Comparison of ENCODE assay signal across 8 mouse cellular contexts in the genomic region with DNA sequence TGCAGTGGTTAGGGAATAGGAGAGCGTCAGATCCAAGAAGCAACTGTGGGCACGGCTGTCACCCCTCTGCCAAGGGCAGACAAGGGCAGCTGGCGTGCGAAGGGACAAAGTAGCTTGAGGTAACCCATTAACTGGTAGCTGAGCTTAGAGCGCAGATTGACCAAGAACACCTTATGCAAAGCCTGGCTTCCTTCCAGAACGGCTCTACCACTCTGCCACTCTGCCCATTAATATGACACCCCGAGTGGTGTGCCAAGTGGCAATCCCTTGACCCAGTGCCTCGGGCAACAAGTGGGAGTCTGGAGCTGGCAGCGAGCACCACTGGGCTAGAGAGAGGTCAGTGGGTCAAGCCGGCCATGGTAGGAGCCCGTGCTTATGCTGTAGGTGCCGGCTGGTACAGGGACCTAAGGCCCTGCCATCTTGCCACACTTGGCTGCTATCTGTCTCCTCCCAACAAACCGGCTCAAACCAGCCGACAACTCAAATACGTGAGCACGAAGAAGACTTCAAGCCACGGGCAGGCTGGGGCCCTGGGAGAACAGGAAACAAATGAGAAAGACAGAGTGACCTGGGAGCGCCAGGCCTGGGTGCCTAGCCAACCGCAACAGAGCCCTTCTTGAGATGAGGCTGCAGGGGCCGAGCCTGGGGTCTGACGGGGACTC.
DNase-seq lines count a peak whose midpoint lies in the region; ATAC-seq lines count a peak whose summit lies in the region.

No protein-coding gene starts in this region.

- no peak overlapping the region for H3K4me2 ChIP-seq in forebrain, embryonic 16.5 days (ENCODE audit: low read length)
- H3K4me2 ChIP-seq in forebrain, embryonic 14.5 days (ENCODE audit: low read length) = no peak overlapping the region
- H3K4me2 ChIP-seq in lung, embryonic 16.5 days (ENCODE audit: low read depth, low read length) = peak overlapping the region; percentile 17; the same call in 1 of the 2 replicates

- WGBS in forebrain, embryonic 10.5 days = 67% methylated on average over 21 of the region's 21 CpGs
- 52% methylated on average over 21 of the region's 21 CpGs for WGBS in forebrain, embryonic 16.5 days
- 59% methylated on average over 21 of the region's 21 CpGs for WGBS in forebrain, embryonic 14.5 days
- 34% methylated on average over 21 of the region's 21 CpGs for WGBS in lung, embryonic 16.5 days

- H3K4me3 ChIP-seq in forebrain, embryonic 10.5 days = peak overlapping the region; percentile 23
- H3K4me3 ChIP-seq in forebrain, embryonic 16.5 days (replicated peaks; ENCODE audit: low read length) = no peak overlapping the region
- H3K4me3 ChIP-seq in forebrain, embryonic 14.5 days (ENCODE audit: low read depth, low read length) = no peak overlapping the region
- H3K4me3 ChIP-seq in lung, embryonic 16.5 days (ENCODE audit: low read length) = no peak overlapping the region

- ATAC-seq in forebrain, embryonic 16.5 days = no peak; the same call in 1 of the 2 replicates
- ATAC-seq in forebrain, embryonic 14.5 days = peak; percentile 22; the same call in 1 of the 2 replicates
- peak; percentile 4; the same call in 1 of the 2 replicates for ATAC-seq in lung, embryonic 16.5 days (ENCODE audit: low read depth)

- H3K9ac ChIP-seq in forebrain, embryonic 16.5 days (replicated peaks; ENCODE audit: low read depth, low read length) = no peak overlapping the region
- no peak overlapping the region for H3K9ac ChIP-seq in forebrain, embryonic 14.5 days (ENCODE audit: low read length)
- peak overlapping the region; percentile 12; the same call in 1 of the 2 replicates for H3K9ac ChIP-seq in lung, embryonic 16.5 days (ENCODE audit: low read length)

- no peak for DNase-seq in forebrain, embryonic 10.5 days (ENCODE audit: extremely low spot score, low spot score)
- peak; percentile 39 for DNase-seq in forebrain, embryonic 14.5 days (ENCODE audit: low spot score)
- peak; percentile 85 for DNase-seq in kidney, adult 18-20 months
- DNase-seq in natural killer cell, adult 2 months (ENCODE audit: low spot score in 2 of 2) = no peak
- no peak for DNase-seq in left cerebral cortex, postnatal 36 days (ENCODE audit: low spot score in 2 of 2)
- DNase-seq in left cerebral cortex, postnatal 25 days (ENCODE audit: low spot score in 2 of 2) = no peak

- peaks cover 6% of the 10 kb centered on the region; the same call in 1 of the 2 replicates for H3K27me3 ChIP-seq in forebrain, embryonic 10.5 days (ENCODE audit: poor library complexity, severe bottlenecking)
- H3K27me3 ChIP-seq in forebrain, embryonic 16.5 days (replicated peaks; ENCODE audit: control insufficient read depth, insufficient read depth, low read length) = no peaks in the 10 kb centered on the region
- no peaks in the 10 kb centered on the region for H3K27me3 ChIP-seq in forebrain, embryonic 14.5 days (replicated peaks; ENCODE audit: control insufficient read depth, insufficient read depth, low read length)
- H3K27me3 ChIP-seq in lung, embryonic 16.5 days (ENCODE audit: control insufficient read depth, insufficient read depth, low read depth, low read length) = no peaks in the 10 kb centered on the region

- H3K9me3 ChIP-seq in forebrain, embryonic 10.5 days = no peaks in the 10 kb centered on the region
- no peaks in the 10 kb centered on the region for H3K9me3 ChIP-seq in forebrain, embryonic 16.5 days (ENCODE audit: control insufficient read depth, low read length)
- no peaks in the 10 kb centered on the region for H3K9me3 ChIP-seq in forebrain, embryonic 14.5 days (replicated peaks; ENCODE audit: control insufficient read depth, low read length)
- H3K9me3 ChIP-seq in lung, embryonic 16.5 days (ENCODE audit: control insufficient read depth, low read length) = no peaks in the 10 kb centered on the region

- H3K36me3 ChIP-seq in forebrain, embryonic 10.5 days (replicated peaks) = peaks cover 50% of the 10 kb centered on the region
- H3K36me3 ChIP-seq in forebrain, embryonic 16.5 days (ENCODE audit: control insufficient read depth, insufficient read depth) = no peaks in the 10 kb centered on the region
- no peaks in the 10 kb centered on the region for H3K36me3 ChIP-seq in forebrain, embryonic 14.5 days (ENCODE audit: control insufficient read depth, insufficient read depth, low read length)
- no peaks in the 10 kb centered on the region; the same call in 1 of the 2 replicates for H3K36me3 ChIP-seq in lung, embryonic 16.5 days (ENCODE audit: control insufficient read depth, insufficient read depth, low read length)

- intact Hi-C loops in left cerebral cortex, postnatal 36 days (cut with DNase I) = no loop called here
- intact Hi-C loops in left cerebral cortex, postnatal 25 days (cut with DNase I) = no loop called here

- H3K4me1 ChIP-seq in forebrain, embryonic 10.5 days = peaks cover 66% of the 10 kb centered on the region
- H3K4me1 ChIP-seq in forebrain, embryonic 16.5 days (replicated peaks; ENCODE audit: control insufficient read depth, insufficient read depth, low read length) = peaks cover 19% of the 10 kb centered on the region
- H3K4me1 ChIP-seq in forebrain, embryonic 14.5 days (ENCODE audit: control insufficient read depth, insufficient read depth, low read length) = peaks cover 14% of the 10 kb centered on the region
- H3K4me1 ChIP-seq in lung, embryonic 16.5 days (replicated peaks; ENCODE audit: control insufficient read depth, insufficient read depth, low read length) = peaks cover 38% of the 10 kb centered on the region

- H3K27ac ChIP-seq in forebrain, embryonic 10.5 days = peak overlapping the region; percentile 87
- no peak overlapping the region for H3K27ac ChIP-seq in forebrain, embryonic 16.5 days (ENCODE audit: low read length)
- peak overlapping the region; percentile 34; the same call in 1 of the 2 replicates for H3K27ac ChIP-seq in forebrain, embryonic 14.5 days (ENCODE audit: low read depth, low read length)
- H3K27ac ChIP-seq in lung, embryonic 16.5 days (ENCODE audit: low read length) = peak overlapping the region; percentile 68

Comparison
In these comparisons a context has a peak if more than half of its experiments do, and no peak if none do; other contexts are left out.
1. DNase-seq: peak in forebrain, embryonic 14.5 days (single experiment) and kidney, adult 18-20 months (single experiment); none in forebrain, embryonic 10.5 days (single experiment), natural killer cell, adult 2 months (0 of 2), left cerebral cortex, postnatal 36 days (0 of 2) and left cerebral cortex, postnatal 25 days (0 of 2).